Mouse (Mus musculus) hematopoietic stem cell, adult 5-6 weeks (primary cell): ENCODE measurements at regions not wholly inside any gene's neighbourhood (a gene's known extent, or its start where the extent isn't known, plus 50 kb on each side); places are given as distances from the start of the nearest gene placed in this dataset.

Source experiments
- ATAC-seq, 2 experiments: fragments of 125-278 bp in 1 of 2; replicated peaks in 1 of 2; 2 replicates each; pipeline ENCODE4 v1.8.0; 2016 to 2017; ENCODE audit warnings: inconsistent platforms in 2 of 2, mild to moderate bottlenecking in 2 of 2, moderate number of reproducible peaks in 2 of 2, low read depth in 1 of 2, moderate TSS enrichment in 1 of 2; ENCODE audit not compliant: low FRiP score in 2 of 2, poor library complexity in 2 of 2, severe bottlenecking in 2 of 2, insufficient read depth in 1 of 2, low TSS enrichment in 1 of 2

- no peak for ATAC-seq
These were observed 590.0 kb upstream of the Nr3c2 start for GRCm38 (mm10) chr8:76309200-76309599.

- ATAC-seq = no peak
These were observed 570.7 kb upstream of the Nr3c2 start for GRCm38 (mm10) chr8:76328540-76328939.

DNA sequence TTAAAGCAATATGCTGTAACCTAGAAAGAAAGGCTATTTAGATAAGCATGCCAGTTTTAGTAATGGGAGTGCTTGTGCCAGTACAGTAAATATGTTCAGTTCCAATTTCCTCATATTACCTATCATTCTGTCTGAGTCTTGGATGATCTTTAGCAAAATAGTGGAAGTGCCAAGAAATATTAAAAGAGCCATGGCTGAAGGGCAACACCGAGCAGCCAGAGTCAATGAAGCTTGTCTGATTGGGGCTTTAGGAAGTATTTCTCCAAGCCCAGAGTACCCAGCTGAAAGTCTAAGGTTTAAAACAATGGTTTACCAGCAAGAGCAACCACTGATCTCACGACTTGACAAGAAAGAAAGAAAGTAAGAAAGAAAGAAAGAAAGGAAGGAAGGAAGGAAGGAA is 556.2 kb upstream of the Nr3c2 start:
- ATAC-seq = no peak

DNA sequence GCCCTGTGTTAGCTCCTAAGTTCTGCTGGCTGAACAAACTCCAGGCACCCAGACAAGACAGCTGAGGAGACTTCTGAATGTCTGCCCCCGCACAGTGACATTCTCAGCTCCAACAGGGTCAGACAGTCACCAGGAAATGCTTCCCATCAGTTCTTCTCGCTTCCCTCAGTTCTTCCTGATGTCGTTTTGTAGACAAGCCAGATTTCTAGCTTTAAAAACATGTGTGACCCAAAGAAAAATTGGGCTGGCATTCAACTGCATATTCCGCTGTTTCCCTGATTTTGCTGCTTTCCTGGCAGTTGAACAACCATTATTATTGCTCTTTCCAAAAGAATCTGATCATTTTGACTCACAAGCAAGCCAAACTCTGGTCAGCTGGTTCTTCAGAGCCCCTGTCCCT is 553.1 kb upstream of the Nr3c2 start:
- ATAC-seq = no peak

DNA sequence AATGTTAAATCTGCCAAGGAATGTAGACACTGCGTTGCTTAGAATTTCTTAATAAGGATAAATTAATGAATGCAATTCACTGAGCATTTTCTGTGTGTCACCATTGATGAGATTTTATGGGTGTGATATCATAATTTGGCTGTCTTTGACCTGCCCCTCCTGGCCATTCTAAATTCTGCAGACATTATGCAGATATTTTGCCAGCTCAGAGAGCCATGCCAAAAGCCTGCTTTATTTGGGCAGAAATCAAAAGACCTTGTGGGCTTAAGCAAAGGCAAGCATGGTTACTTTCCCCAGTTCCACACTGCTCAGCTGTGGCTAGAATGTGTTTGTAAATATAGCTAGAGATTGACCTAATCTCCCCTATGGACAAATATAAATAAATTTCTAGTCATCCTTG is 552.4 kb upstream of the Nr3c2 start:
- no peak for ATAC-seq

- no peak for ATAC-seq
These were observed 524.9 kb upstream of the Nr3c2 start for GRCm38 (mm10) chr8:76374314-76374713.

- no peak for ATAC-seq
These were observed 521.5 kb upstream of the Nr3c2 start for GRCm38 (mm10) chr8:76377711-76378110.

DNA sequence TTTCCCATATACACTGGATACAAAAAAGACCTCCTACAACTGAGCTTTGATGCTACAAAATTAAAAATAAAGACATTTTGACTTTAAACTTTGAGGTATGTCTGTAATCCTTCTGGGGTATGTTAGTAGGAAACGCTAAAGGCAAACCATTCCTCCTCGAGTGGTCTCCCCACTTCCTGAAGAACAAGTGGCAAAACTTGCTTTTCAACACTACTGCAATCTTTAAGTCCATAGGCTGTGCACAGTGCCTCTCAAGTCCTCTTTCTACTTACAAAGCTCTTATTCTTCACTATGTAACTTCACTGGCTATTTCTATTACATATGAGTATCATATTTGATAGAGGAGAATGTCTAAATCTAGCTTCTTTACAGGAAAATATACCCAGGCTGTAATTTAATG is 517.6 kb upstream of the Nr3c2 start:
- ATAC-seq = no peak

- ATAC-seq = no peak
These were observed 515.5 kb upstream of the Nr3c2 start for GRCm38 (mm10) chr8:76383583-76384281.

- ATAC-seq = no peak
These were observed 515.0 kb upstream of the Nr3c2 start for GRCm38 (mm10) chr8:76384282-76384637.

DNA sequence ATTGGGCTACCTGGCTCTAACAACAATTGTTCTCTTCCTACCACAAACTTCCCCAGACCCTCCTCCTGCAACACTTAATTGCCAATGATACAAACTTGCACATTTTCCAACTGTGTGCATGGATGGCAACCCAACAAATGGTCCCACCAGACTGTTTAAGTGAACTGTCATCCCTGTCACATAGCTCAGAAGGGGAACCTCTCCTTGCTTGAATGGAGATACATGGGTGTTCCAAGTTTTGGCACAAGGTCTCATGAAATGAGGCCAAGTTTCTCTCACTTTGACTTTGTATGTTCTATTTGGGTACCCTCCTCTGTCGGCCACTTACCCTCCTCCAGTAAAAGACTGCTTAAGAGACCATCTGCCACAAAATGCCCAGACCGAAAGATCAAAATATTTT is 507.2 kb upstream of the Nr3c2 start:
- ATAC-seq = no peak

DNA sequence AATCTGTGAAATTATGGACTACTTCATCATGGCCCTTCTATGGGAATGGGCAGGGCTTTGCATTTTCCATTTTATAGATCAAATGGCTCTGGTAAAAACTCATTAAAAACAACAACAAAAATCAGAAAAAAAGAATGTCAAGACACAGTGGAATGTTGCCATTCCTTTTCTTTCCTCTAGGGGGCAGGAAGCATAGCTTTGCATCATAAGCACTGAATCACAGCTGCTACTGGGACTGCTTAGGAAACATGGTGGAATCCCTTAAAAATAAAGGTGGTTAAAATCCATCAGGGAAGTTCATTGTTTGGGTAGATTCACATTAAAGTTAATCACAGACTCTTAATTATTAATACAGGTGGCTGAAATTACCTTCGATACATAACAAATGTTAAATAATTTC is 476.8 kb upstream of the Nr3c2 start:
- ATAC-seq = no peak

DNA sequence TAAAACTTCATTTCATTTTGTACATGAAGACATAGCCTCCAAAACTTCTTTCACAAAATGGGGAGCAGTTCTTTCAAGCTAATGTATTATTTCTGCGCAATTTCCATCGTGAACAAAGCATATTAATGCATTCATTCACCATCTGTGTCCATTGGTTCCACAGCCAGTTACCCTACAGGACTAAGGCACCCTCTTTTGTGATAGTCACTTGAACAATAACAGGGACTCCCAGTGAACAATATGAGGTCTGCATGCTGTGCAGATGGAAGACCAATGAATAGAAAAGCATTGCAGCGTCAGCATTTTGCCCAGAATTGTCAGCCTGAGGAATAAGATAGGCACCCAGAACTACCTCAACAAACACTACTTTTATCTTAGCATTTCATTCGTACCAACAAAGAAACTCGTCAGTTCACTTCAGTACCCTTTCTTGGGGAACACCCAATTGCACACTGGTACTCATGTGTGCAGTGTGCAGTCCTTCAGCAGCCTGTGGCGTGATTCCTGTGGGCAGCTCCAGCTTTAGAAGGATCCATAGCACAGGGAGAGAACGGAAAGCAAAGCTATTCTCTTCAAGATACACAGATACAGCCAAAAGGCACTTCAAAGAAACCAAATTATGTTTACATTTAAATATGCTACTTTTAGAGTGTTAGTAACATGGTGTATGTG is 476.2 kb upstream of the Nr3c2 start:
- ATAC-seq = no peak

DNA sequence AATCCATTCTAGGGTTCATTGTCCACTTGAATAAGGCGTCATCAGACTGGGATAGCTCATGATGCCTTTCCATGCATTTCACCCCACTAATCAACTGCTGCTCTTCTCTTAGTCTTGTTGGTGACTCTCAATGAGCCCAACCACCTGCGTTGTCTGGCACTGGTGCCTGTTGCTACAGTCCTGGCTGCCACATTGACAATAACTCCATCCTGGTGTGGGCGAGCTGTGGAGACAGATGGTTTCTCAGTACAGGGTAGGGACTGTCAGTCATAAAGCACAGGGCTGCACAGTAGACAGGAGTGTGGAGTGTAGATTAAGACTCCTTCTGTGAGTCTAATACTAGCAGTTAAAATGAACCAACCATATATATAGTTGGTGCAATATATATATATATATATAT is 469.4 kb upstream of the Nr3c2 start:
- ATAC-seq = no peak

- 0 out of 4 replicates have a peak, but pooled peaks of 1 of the 2 experiments have one; percentile 17 for ATAC-seq
These were observed 466.4 kb upstream of the Nr3c2 start for GRCm38 (mm10) chr8:76432813-76433212.

DNA sequence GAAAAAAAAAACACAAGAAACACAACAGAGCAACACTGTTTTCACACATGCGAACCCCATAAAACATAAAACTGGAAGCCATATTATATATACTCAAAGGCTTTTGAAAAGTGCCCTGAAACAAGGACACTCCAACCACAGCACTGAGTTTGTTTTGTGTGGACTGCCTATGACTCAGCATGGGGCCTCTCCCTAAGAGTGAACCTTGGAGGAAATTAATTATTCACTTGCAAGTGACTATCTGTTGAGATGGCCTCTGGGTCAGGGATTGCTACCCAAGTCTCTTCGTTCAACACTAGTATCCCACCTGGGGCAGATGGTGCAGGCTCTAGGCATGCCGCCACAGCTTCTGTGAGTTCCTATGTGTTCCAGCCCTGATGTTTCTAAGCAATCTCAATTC is 461.3 kb upstream of the Nr3c2 start:
- no peak for ATAC-seq

GRCm38 (mm10) chr8:76474464-76475208 is 424.6 kb upstream of the Nr3c2 start:
- no peak for ATAC-seq

GRCm38 (mm10) chr8:76478966-76479365 is 420.3 kb upstream of the Nr3c2 start:
- ATAC-seq = no peak
